Mouse (Mus musculus) testis, adult 2 months (tissue): Measurements from ENCODE around the gene Sfxn5.

Experiments
- CTCF ChIP-seq: fragments of 200-500 bp; IDR thresholded peaks from 2 replicates; pipeline ENCODE4 v1.5.1; 2012; ENCODE audit warnings: low read depth, mild to moderate bottlenecking, inconsistent platforms, low read length, moderate library complexity; ENCODE audit not compliant: control insufficient read depth, insufficient read depth, insufficient replicate concordance
- POLR2A ChIP-seq: fragments of 200-500 bp; IDR thresholded peaks from 2 replicates; pipeline ENCODE4 v1.6.1; 2012; ENCODE audit warnings: low read depth, mild to moderate bottlenecking, inconsistent platforms, low read length, moderate library complexity; ENCODE audit not compliant: control insufficient read depth

GRCm38 (mm10) chr6:85253994-85254541, 79.2 kb downstream of the Sfxn5 start:
- TF ChIP-seq CTCF (no peak), POLR2A (no peak)
